Mouse (Mus musculus) thymus, postnatal 36 days (tissue): ENCODE data around the gene Uchl4.
A peak's percentile ranks its signal among the peaks of the same experiment; 100 is the strongest.
"Not testable (repeated sequence)": the region's sequence is repeated elsewhere in the genome, so short reads cannot be mapped to it uniquely, and the experiment has no call there.

Experiments used
- DNase-seq, 2 experiments: peaks; one replicate each; pipeline ENCODE4 v3.0.0; 2022; ENCODE audit warnings: mixed read lengths in 2 of 2

Uchl4 gene

DNA sequence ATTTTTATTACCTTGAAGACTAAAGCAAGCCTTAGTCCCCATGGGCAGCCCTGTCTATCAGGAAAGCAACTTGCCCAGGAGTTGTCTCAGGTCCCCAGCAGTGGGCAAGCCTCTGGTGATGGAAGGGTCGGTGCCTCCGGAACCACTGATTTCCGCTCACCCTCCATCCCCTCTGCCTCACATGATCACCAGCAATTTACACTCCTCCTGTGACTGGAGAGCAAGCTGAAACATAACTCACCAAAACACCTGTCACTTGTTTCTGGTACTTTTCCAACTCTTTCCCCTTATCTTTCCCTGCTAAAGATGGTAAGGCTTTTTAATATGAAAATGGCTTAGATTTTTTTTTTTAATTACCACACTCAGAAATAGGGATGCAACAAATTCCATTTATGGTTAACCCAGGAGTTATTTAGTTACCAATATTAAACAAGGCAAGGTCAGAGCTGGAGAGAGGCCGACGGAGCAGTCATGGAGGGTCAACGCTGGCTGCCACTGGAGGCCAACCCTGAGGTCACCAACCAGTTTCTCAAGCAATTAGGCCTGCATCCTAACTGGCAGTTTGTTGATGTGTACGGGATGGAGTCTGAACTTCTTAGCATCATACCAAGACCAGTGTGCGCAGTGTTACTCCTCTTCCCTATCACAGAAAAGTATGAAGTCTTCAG, at the start of gene Uchl4:
Uchl4 (plus strand) TSS at position 434 of the 668 bp plus-strand sequence.
- no peak for DNase-seq

DNA sequence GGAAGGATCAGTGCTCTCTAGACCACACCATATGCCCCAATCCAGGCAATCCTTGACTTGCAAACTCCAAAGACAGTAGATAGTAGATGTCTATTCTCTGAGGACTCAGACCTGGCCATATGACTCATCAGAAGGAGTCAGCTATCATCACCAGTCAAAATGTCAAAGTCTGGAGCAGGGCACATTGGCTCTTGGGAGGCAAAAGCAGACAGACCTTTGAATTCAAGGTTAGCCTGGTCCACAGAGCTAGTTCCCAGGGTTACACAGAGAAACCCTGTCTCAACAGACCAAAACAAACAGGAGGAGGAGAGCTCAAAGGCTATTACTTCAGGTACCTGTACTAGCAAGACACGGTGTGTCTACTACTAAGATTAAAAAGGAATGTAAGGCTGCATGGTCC, 41.1 kb upstream of the Uchl4 start:
- DNase-seq: no peak

DNA sequence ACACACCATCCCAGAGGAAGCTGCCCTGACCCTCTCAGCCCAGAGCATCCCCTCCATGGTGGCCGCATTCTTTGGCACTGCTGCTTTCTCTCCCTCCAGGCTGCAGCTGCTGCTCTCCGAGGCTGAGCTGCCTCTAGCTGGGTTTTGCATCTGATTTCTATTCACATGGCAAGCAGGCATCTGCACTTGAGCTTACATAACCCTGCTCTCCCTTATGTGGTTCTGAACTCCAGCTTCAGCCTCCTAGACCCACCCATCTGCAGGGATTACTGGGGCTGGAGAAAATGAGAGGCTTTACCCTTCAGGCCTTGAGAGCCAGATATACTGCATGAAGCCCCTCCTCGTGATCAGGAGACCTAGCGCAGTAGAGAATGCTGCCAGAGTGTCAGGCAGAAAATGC, 39.4 kb upstream of the Uchl4 start:
- DNase-seq: no peak

DNA sequence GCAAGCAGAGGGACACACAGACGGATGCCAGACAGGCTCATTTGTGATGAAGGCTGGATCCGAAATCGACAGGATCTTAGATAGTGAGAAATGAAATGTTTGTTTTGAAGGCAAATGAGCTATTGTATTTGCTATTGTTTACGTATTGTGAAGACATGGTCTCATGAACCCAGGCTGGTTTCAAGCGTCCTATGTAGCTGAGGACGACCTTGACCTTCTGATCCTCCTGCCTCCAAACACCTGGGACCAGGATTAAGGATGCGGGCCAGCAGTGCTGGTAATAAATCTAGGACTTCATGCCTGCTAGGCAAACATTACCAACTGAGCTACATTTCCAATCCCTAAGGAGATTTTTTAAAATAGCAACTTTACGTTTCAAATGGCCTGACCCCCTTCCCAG, 37.5 kb upstream of the Uchl4 start:
- no peak for DNase-seq

DNA sequence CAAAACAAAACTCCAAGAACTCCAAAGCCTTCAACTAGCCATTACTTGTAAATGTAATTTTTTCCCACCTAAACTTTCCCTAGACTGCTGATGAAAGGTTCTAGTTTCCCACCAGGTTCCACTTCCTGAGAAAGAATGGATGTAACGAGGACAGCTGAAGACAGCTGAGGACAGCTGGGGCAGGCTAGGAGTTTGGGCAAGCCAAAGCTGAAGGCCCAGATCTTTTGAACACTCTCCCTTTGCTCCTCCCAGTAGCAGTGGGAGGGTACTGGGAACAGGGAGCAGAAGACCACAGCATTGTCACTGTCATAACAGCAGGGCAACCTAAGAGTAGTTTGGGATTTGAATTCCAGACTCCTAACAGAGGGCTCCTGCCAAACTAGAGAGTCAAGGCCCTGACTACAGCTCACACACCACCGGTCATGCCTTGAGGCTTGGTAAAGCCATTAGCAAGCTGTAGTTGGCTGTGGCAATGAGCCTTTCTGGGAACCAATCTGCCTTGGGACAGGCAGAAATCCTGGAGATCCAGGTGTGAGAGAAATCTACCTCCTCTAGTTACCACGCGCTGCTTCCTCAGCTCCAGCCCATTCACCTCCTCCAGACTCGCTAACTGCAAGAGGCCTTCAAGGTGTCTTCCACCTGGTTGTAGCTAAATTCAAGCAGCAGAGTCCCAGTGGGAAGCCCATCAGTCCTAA, 36.8 kb upstream of the Uchl4 start:
- DNase-seq: no peak

DNA sequence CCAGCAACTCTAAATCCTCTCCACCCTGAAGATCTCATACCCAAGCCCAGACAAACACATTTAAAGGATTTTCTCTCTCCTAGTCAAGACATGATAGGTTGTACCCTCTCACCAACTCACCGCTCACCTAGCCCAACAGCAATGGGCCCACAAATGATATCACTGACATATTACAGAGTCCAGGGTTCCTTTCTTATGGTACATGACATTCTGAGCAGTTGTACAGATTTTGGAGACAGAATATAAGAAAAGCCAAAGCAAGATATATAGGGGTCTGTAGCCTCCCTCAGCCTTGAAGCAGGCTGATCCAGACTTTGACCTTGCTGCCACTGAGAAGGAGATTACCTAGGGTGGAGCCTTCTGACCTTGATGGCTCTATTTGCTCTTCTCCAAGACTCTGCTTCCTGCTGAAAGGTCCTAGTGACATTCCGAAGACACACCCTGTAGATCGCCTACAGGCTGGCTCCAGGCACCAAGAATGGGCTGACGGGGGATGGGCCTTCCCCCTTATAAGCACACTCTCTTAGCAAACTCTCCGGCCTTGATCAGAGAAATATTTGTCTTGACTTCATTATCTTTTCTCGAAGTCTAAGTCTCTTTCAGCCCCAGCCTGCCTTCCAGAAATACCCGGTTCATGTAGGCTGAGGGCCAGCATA, 36.1 kb upstream of the Uchl4 start:
- DNase-seq: not testable (repeated sequence)

DNA sequence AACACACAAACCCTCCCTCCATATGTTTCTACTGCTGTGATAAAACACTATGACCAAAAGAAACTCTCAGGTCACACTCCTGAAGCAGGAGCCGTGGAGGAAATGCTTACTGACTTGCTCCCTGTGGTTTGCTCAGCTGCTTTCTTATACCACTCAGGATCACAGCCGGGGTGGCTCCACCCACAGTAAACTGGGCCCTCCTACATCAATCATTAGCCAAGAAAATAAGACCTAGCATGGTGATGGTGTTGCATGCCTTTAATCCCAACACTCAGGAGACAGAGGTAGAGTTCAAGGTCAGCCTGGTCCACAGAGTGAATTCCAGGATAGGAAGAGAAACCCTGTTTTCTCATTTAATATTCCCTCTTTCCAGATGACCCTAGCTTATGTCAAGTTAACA, 35.1 kb upstream of the Uchl4 start:
- no peak for DNase-seq

DNA sequence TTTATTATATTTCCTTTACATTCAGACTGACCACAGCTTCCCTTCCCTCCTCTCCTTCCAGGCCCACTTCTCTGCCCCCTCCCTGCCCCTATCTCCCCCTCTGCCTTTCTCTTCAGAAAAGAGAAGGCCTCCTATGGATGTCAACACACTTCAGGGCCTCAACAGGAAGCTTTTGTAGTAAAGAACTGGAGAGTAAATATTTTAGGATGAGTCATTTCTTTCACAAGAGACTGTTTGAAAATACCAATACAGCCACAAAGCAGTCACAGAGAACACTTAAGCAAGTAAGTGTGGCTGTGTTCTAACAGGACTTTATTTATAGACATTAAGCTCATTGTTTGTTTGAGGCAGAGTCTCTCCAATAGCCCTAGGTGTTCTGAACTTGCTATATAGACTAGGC, 32.7 kb upstream of the Uchl4 start:
- DNase-seq: no peak

DNA sequence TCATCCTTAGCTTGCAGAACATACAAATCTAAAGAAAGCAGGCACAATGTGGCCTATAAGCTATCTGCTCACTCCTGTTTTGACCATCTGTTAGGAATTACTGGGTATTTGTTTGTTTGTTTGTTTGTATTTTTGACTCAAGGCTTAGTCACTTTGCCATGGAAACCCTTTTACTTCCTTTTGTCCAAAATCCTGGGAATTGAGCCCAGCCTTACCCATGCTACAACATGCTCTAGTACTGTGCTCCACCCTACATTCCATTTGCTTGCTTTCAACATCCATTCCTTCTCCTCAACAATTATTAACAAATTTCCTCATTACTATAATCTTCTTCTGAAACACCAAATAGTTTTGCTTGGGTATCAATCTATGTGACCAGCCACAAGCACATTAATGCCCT, 32.1 kb upstream of the Uchl4 start:
- DNase-seq: no peak

DNA sequence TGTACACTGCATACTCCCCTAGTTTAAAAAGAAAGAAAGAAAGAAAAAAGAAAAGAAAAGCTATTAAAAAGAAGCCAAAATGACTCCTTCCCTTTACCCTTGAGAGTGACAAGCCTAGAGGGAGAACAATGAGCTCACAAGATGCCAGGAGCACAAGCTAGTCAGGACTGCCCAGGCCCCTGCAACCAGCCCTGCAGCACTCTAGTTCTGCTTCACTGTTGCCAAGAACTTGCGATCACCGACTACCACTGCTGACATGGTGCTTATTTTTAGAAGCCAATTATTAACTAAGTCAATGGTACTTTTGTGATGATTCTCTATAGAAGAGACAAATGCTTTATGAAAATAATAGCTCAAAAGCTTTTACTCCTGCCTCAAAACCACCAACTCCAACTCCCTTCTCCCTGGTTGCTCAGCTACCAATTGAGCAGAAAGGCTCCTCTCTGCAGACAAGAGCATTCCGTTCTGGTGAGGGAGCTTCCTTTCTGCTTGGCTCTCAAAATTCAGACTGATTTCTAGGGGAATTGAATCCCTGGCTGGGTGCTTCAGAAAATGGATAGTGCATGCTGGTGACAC, 27.4 kb upstream of the Uchl4 start:
- no peak for DNase-seq

DNA sequence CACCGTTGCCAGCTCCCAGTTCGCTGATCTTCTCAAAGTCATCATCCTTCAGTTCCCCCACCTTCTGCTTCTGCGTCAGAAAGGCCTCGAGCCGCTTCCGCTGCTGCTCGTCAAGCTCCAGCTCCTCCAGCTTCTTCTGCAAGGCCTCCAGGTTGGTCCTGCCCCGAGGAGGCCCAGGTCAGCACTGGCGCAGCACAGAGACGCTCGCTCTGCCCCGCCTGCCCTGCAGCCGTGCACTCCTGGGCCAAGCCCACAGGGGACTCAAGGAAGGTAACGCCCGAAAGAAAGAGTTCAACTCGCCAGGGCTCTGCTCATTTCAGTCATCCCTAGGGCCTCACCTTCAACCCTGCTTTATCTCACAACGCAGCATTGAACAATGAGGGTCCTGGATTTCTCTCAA, 20.5 kb upstream of the Uchl4 start:
- no peak for DNase-seq

DNA sequence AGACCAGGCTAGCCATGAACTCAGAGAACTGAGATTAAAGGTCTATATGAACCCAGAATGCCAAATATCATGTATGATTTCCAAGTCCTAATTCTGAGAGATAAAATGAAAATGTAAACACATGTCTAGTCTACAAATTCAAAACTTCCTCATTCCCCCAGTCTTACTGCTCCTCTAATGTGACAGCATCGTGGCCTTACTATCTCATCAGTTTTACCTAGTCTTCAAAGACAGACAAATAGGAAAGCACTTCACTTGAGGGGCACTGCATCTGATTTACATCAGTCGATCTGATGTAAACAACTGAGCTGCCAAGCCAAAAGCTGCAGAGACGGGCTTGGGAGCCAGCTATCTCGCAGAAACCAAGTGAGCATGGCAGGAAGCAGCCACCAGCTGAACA, 18.9 kb upstream of the Uchl4 start:
- DNase-seq: no peak

DNA sequence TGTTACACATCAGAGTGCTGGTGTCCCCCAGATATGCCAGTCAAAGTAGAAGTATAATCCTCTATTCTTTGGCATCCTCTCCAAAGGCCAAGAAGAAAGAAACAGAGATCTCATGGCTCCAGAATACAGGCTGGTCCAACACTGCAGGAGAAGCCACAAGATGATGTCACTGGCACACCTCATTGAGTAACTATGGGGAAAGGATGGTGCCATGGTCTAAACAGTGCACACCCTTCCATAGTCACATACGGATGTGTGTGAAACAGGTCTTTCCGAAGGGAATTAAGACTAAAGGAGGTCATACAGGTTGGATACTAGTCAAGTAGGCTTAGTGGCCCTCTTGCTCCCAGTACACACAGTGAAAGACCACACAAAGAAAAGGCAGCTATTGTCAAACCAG, 18.4 kb upstream of the Uchl4 start:
- no peak for DNase-seq

DNA sequence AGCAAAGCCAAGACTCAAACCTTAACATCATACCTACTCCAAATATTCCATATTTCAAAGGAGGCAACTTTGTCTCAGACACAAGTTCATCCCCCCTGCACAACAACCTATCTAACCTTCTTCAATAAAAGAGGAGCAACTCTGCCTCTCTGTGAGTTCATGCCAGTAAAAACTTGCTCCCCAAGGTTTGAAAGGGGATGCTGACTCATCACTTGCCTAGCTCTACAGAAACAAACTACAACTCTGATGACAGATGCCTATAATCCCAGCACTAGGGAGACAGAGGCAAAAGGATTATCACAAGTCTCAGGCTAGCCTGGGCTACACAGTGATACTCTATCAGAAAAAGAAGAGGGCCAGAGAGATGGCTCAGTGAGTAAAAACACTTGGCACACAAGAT, 17.1 kb upstream of the Uchl4 start:
- DNase-seq: no peak

DNA sequence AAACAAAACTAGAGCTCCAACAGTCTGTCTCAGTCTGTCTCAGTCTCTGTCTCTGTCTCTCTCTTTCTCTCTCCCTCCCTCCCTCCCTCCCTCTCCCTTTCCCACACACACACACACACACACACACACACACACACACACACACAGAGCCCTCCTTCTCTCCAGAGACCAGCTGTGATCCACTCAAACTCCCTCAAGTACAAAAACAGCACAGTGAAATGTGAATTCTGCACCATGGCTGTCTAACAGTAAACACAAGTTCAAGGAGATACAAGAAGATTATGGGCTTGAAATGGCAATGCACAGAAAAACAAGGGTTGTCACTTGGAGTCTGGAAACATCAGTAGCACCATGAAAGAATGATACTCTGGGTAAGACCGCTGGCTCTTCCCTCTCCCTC, 15.7 kb upstream of the Uchl4 start:
- no peak for DNase-seq

DNA sequence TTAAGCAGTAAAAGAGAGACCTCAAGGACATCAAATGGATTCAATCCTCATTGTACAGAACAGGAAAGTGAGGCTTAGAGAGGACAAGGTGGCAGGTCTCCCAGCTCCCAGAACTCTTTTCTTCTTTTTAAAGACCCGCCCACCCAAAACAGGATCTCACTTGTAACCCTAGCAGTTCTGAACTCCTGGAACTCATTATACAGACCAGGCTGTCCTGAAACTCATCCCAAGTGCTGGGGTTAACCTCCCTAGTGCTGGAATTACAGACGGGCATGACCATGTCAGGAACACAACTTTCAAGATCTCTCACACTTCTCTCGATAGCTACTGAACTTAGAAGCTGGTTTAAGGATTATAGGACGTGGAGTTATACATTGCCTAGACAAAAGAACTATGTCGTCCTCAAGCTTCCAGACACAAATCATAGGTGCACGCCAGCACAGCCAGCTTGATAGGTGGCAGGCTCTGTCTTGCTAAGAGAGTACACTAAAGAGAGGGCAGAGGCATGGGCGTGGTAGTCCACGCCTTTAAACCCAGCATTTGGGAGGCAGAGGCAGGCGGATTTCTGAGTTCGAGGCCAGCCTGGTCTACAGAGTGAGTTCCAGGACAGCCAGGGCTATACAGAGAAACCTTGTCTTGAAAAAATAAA, 15.1 kb upstream of the Uchl4 start:
- no peak for DNase-seq

DNA sequence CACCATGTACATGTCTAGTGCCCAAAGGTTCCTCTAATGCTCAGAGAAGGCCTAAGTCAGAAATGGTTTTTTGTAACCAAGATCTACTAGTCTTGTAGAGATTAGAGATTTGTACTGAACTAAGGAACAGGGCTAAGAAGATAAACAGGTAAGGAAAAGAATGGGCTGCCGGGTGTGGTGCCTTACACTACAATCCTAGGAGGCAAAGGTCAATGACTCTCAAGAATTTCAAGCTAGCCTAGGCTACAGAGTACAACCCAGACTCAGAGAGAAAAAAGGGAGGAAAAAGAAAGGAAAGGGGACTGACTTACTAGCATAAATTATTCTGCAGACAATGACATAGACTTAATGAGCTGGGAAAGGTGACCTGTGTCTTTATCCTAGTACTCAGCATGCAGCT, 14.4 kb upstream of the Uchl4 start:
- DNase-seq: no peak

DNA sequence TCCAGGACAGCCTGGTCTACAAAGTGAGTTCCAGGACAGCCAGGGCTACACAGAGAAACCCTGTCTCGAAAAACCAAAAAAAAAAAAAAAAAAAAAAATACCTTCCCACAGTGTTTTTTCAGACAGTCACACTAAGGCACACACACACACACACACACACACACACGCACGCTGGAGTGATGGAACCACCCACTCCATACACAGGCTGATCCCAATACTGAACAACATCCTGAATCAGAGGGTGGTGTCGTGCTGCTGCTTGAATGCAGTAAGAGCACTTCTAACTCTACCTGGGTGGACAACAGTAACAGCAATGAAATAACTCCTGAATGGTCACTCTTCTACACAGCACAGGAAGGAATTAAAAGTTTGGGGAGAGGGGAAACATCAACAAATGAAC, 13.5 kb upstream of the Uchl4 start:
- no peak for DNase-seq

DNA sequence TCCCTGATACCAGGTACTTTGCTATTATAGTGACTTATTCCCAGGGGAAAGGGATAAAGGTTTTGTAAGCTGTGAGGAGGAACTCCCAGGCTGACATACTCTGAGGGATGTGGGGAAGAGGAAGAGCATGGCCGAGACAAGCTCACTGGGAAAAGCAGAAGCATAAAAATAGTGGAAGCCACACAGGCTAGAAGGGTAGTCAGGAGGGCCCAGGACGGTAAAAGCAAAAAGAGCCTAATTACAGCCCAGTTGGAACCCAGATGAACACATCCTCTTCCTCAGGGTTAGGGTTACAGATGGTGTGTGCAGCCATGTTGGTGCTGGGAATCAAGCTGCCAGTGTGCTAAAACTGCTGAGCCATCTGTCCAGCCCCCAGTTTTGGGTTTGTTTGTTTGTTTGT, 12.9 kb upstream of the Uchl4 start:
- DNase-seq: no peak

DNA sequence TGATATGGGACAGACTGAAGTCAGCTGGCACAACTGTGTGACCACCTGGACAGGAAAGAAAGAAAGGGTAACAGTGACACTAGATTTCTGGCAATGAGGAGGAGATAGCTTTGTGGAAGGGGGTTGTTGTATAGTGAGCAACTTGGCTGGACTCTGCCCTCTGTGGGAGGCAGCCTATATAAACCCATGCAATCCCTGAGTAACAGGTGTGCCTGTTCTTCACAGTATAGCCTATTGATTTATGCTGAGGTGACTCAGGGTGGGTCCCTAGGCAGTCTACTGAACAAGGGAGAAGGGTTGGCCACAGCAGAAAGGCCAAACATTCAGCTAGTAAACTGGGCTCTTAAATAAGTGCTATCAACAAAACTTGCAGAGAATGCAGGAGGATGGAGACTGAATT, 9.2 kb upstream of the Uchl4 start:
- DNase-seq: no peak

DNA sequence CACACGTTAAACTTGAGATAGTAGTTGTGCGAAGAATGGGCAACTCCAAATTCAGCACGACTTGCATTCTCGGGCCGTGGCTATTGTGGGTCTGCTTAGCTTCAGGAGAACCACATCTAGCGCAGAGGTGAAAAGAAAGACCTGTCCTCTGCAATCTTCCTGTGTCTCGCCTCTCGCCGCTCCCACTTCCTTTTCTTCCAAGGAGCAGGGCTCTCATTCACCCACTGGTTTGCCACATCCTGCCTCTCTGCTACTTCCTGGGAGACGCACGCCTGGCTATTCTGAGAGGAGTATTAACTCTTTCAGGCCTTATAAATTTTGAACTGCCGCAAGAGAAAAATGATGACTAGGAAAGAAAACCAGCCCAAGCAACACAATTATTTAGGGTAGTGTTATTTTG, 7.3 kb upstream of the Uchl4 start:
- peak; percentile 33 to 40 for DNase-seq

DNA sequence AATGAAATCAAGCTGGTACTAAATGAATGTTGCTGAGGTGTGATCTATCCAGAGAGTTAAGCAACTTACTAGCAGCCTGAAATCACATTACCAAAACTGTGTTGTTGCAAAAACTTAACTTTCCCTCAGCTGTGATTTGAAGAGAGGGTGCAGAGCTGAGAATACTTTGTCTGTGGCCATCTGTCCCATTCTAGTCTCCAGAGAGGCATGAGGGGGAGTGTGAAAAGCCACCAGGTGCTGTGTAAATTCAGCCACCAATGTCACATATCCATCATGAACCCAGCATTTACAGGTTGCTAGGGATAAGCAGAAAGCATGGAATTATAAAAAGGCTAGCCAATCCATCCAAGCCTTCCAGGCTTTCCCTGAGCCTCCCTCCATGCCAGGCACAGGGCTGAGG, 6.0 kb upstream of the Uchl4 start:
- DNase-seq: no peak

DNA sequence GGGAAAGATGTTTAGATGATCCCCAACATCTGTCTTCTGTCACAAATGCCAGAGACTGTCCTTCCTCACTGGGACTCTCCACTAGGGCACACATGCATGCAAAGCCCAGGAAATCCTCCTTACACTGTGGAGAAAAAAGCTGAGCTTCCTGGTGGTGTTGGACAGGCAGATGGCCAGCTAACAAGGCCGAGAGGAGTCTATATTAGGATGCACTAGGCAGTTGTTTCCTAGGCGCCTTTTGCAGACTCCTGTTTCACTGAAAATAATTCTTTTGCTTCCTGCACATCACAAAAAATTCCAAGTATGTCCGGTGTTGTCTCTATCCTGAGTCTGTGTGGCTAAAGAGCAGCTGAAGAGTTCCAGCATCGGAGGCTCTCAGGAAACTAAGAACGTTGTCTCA, 3.8 kb upstream of the Uchl4 start:
- DNase-seq: no peak

DNA sequence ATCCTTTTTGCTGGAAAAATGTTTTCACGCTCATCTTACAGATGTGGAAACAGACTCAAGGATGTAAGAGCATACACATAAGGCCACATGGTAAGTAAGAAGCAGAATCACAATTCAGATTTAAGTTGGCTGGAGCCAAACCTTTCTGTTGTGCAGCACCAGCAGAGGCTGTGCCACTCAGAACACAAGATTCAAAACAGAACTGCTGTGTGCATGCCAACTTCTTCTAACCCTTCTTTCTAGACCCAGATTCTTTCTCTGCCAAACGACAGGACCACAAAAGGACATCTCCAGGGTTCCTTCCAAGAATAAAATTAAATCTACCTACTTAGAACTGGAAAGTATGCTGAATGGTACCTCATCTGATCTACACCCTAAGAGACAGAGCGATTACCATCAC, 3.3 kb upstream of the Uchl4 start:
- DNase-seq: no peak
